Mouse (Mus musculus) G1E (cell line): ENCODE data around the gene Zfp384.

Experiments used
- CTCF ChIP-seq: IDR thresholded peaks from 2 replicates; pipeline ENCODE4 v1.5.1; 2012; ENCODE audit warnings: low read depth, low read length, inconsistent platforms, mixed read lengths
- GATA1 ChIP-seq: IDR thresholded peaks from 2 replicates; pipeline ENCODE4 v1.6.1; 2012; ENCODE audit warnings: borderline replicate concordance, low read length, inconsistent platforms, mixed read lengths

- TF ChIP-seq CTCF (no peak), GATA1 (no peak)
Observed at GRCm38 (mm10) chr6:125005086-125005485, 3.9 kb upstream of the Zfp384 start.
